Comparison of ENCODE assay signal across 8 mouse cellular contexts in the genomic region with DNA sequence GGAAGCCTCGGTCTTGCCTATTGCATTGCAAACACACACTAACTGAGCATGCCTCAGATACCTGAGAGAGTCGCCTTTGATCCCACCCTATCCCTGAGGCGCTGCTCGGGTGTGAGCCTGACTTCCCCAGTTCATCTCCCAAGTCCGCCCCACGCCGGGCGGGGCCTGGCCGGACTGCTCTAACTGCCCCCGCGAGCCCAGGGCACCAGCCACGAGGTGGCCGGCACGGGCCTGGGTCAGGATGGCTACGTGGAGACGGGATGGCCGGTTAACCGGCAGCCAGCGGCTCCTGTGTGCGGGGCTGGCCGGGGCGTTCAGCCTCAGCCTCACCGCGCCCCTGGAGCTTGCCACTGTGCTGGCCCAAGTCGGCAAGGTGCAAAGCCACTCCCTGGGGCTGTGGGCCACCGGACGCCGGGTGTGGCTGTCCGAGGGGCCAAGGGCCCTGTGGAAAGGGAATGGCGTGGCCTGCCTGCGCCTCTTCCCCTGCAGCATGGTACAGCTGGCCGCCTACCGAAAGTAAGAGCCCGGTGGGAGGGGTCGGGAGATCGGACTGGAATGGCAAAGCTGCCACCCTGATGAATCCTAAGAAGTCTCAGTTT. TPM values are rescaled to one million over a fixed set of nuclear protein-coding genes. Genes with fewer than 3 reads are reported as not detected.
A peak's percentile ranks its signal among the peaks of the same experiment; 100 is the strongest.
DNase-seq lines count a peak whose midpoint lies in the region; ATAC-seq and TF ChIP-seq lines count a peak whose summit lies in the region.

A gene (plus strand): TSS at position 157 of the 599 bp plus-strand sequence.

- TF ChIP-seq CTCF in C2C12 (IDR thresholded peaks at IDR 0.05; ENCODE audit: control insufficient read depth, insufficient read depth, insufficient read length): no peak

- peak within 1 kb of the TSS; percentile 22 for H3ac ChIP-seq in C2C12 (ENCODE audit: control insufficient read depth, insufficient read length, low read depth)

- H3K27ac ChIP-seq in forebrain, embryonic 12.5 days: no peak within 1 kb of the TSS
- no peak within 1 kb of the TSS for H3K27ac ChIP-seq in hindbrain, embryonic 16.5 days (ENCODE audit: low read depth, low read length)
- no peak within 1 kb of the TSS for H3K27ac ChIP-seq in liver, embryonic 12.5 days

- no peaks in the 10 kb centered on the region for H3K9me3 ChIP-seq in forebrain, embryonic 12.5 days
- H3K9me3 ChIP-seq in hindbrain, embryonic 16.5 days (ENCODE audit: control insufficient read depth, low read length): no peaks in the 10 kb centered on the region
- H3K9me3 ChIP-seq in liver, embryonic 12.5 days (replicated peaks): no peaks in the 10 kb centered on the region

- no peaks in the 10 kb centered on the region for H3K27me3 ChIP-seq in C2C12 (ENCODE audit: control insufficient read depth, insufficient read depth, insufficient read length)
- no peaks in the 10 kb centered on the region for H3K27me3 ChIP-seq in forebrain, embryonic 12.5 days
- no peaks in the 10 kb centered on the region for H3K27me3 ChIP-seq in hindbrain, embryonic 16.5 days (replicated peaks; ENCODE audit: control insufficient read depth, insufficient read depth, low read length)
- no peaks in the 10 kb centered on the region for H3K27me3 ChIP-seq in liver, embryonic 12.5 days (replicated peaks)

- DNase-seq in Muller cell, postnatal 12 days (ENCODE audit: inconsistent ontology term): peak; percentile 50
- DNase-seq in naive thymus-derived CD4-positive, alpha-beta T cell, adult 2 months (ENCODE audit: low read depth): peak; percentile 16
- DNase-seq in right cerebral cortex, postnatal 10 days (ENCODE audit: low spot score in 2 of 2): no peak
- DNase-seq in frontal cortex, adult 2 months (ENCODE audit: extremely low spot score in 1 of 2, low spot score in 1 of 2): no peak

- 30% methylated on average over 36 of the region's 36 CpGs for WGBS in forebrain, embryonic 12.5 days
- 16% methylated on average over 36 of the region's 36 CpGs for WGBS in hindbrain, embryonic 16.5 days
- 5% methylated on average over 30 of the region's 36 CpGs for WGBS in liver, embryonic 12.5 days (ENCODE audit: insufficient replicate concordance)

- H3K79me2 ChIP-seq in C2C12 (ENCODE audit: control insufficient read depth, insufficient read depth): no peaks in the 10 kb centered on the region

- H3K36me3 ChIP-seq in C2C12 (ENCODE audit: control insufficient read depth, insufficient read depth): no peaks in the 10 kb centered on the region
- no peaks in the 10 kb centered on the region for H3K36me3 ChIP-seq in forebrain, embryonic 12.5 days (replicated peaks)
- H3K36me3 ChIP-seq in hindbrain, embryonic 16.5 days (ENCODE audit: control insufficient read depth, insufficient read depth, low read length): no peaks in the 10 kb centered on the region
- H3K36me3 ChIP-seq in liver, embryonic 12.5 days: no peaks in the 10 kb centered on the region

- no peaks in the 10 kb centered on the region for H3K79me3 ChIP-seq in C2C12 (ENCODE audit: low read depth)

- ATAC-seq in forebrain, embryonic 12.5 days (ENCODE audit: low FRiP score): peak; percentile 51; the same call in 1 of the 2 replicates
- ATAC-seq in hindbrain, embryonic 16.5 days: peak; percentile 60; the same call in 1 of the 2 replicates
- peak; percentile 61 for ATAC-seq in liver, embryonic 12.5 days

- H3K4me1 ChIP-seq in forebrain, embryonic 12.5 days: no peaks in the 10 kb centered on the region
- no peaks in the 10 kb centered on the region for H3K4me1 ChIP-seq in hindbrain, embryonic 16.5 days (ENCODE audit: control insufficient read depth, insufficient read depth, low read depth, low read length)
- peaks cover 23% of the 10 kb centered on the region; the same call in 1 of the 2 replicates for H3K4me1 ChIP-seq in liver, embryonic 12.5 days

- no peak within 1 kb of the TSS for H3K4me3 ChIP-seq in C2C12 (ENCODE audit: insufficient read depth, poor library complexity, severe bottlenecking)
- peak within 1 kb of the TSS; percentile 37 for H3K4me3 ChIP-seq in forebrain, embryonic 12.5 days (replicated peaks)
- H3K4me3 ChIP-seq in hindbrain, embryonic 16.5 days (ENCODE audit: low read length): peak within 1 kb of the TSS; percentile 42
- peak within 1 kb of the TSS; percentile 55 for H3K4me3 ChIP-seq in liver, embryonic 12.5 days

- peak within 1 kb of the TSS; percentile 63 for H3K9ac ChIP-seq in forebrain, embryonic 12.5 days
- peak within 1 kb of the TSS; percentile 70 for H3K9ac ChIP-seq in hindbrain, embryonic 16.5 days (ENCODE audit: low read depth, low read length)
- H3K9ac ChIP-seq in liver, embryonic 12.5 days: peak within 1 kb of the TSS; percentile 63

- H3K4me2 ChIP-seq in forebrain, embryonic 12.5 days: peak within 1 kb of the TSS; percentile 62
- H3K4me2 ChIP-seq in hindbrain, embryonic 16.5 days (ENCODE audit: low read length): peak within 1 kb of the TSS; percentile 62
- H3K4me2 ChIP-seq in liver, embryonic 12.5 days: peak within 1 kb of the TSS; percentile 79

TF ChIP-seq in C2C12, 6 proteins besides CTCF, POLR2A, EP300 and RAD21:
- no peak for TF ChIP-seq MAX (IDR thresholded peaks at IDR 0.05)
- TF ChIP-seq FOSL1 (IDR thresholded peaks at IDR 0.05; ENCODE audit: insufficient read depth, low read length, poor library complexity, severe bottlenecking): no peak
- no peak for TF ChIP-seq MYOG (IDR thresholded peaks at IDR 0.05; ENCODE audit: control insufficient read depth, extremely low read depth, insufficient read length)
TF ChIP-seq in C2C12: peak in this region for 0.

RNA-seq across cellular contexts. Expression of the gene that starts here (rescaled TPM):
- polyA plus RNA-seq in C2C12 (2012; fragmentation: generic; extraction: Trizol): 1.2 TPM
- polyA plus RNA-seq in forebrain, embryonic 12.5 days (2016; fragmentation: Nextera tagmentation; extraction: Ambion mirVana): 0.47 and 0.86 TPM in 2 replicates
- polyA plus RNA-seq in hindbrain, embryonic 16.5 days (2015; fragmentation: Nextera tagmentation; extraction: Ambion mirVana): 0.77 and 0.81 TPM in 2 replicates
- polyA plus RNA-seq in liver, embryonic 12.5 days (2016; fragmentation: Nextera tagmentation; extraction: Ambion mirVana): 1.0 and 1.2 TPM in 2 replicates
- 0.74 and 0.96 TPM in 2 replicates for polyA plus RNA-seq in frontal cortex, adult 2 months (2012; rRNA removed)

Comparison
In these comparisons a context has a peak if more than half of its experiments do, and no peak if none do; other contexts are left out.
1. Peak in ATAC-seq, H3K4me3 ChIP-seq, H3K9ac ChIP-seq and H3K4me2 ChIP-seq in forebrain, embryonic 12.5 days; RNA of the gene not detected or under 1 TPM.
2. Peak in ATAC-seq, H3K4me3 ChIP-seq, H3K9ac ChIP-seq and H3K4me2 ChIP-seq in hindbrain, embryonic 16.5 days; RNA of the gene not detected or under 1 TPM.
3. DNase-seq: peak in Muller cell, postnatal 12 days (single experiment) and naive thymus-derived CD4-positive, alpha-beta T cell, adult 2 months (single experiment); none in right cerebral cortex, postnatal 10 days (0 of 2) and frontal cortex, adult 2 months (0 of 2).
4. Peak in every context shown above with its lines, with median percentiles within 50 percentile points of each other: ATAC-seq, H3K4me2 ChIP-seq and H3K9ac ChIP-seq.